Mouse (Mus musculus) gastrocnemius, adult 18-20 months (tissue): Measurements from ENCODE around the gene Nxph1. TPM values are rescaled to one million over a fixed set of nuclear protein-coding genes. Genes with fewer than 3 reads are reported as not detected.

Experiments used
- DNase-seq: peaks from one replicate; pipeline ENCODE4 v3.0.0; 2021; ENCODE audit warnings: low spot score
- total RNA-seq, 2 experiments: library from RNA; stranded (reverse); gene quantifications; 2 replicates each; pipeline ENCODE4 v1.2.3; 2021

Gene Nxph1
- total RNA-seq, 2 experiments from 2014 or later = not detected

- no peak for DNase-seq
These were observed 170.9 kb downstream of the Nxph1 start for GRCm38 (mm10) chr6:9119136-9119535.

- DNase-seq = no peak
These were observed 176.2 kb downstream of the Nxph1 start for GRCm38 (mm10) chr6:9124321-9124914.

GRCm38 (mm10) chr6:9133589-9134279 lies 185.5 kb downstream of the Nxph1 start:
- no peak for DNase-seq

GRCm38 (mm10) chr6:9147966-9148365 lies 199.7 kb downstream of the Nxph1 start:
- DNase-seq = no peak

GRCm38 (mm10) chr6:9149791-9150190 lies 201.6 kb downstream of the Nxph1 start:
- DNase-seq = no peak

GRCm38 (mm10) chr6:9159191-9159590 lies 211.0 kb downstream of the Nxph1 start:
- no peak for DNase-seq

GRCm38 (mm10) chr6:9182477-9182876 lies 234.2 kb downstream of the Nxph1 start:
- DNase-seq = no peak

- DNase-seq = no peak
These were observed 262.5 kb downstream of the Nxph1 start for GRCm38 (mm10) chr6:9210730-9211129.

- DNase-seq = no peak
These were observed 272.7 kb downstream of the Nxph1 start for GRCm38 (mm10) chr6:9220724-9221453.

GRCm38 (mm10) chr6:9234802-9235201 lies 286.6 kb downstream of the Nxph1 start:
- no peak for DNase-seq

- DNase-seq = no peak
These were observed 319.8 kb downstream of the Nxph1 start for GRCm38 (mm10) chr6:9267998-9268397.

Other genes starting within 250 kb of the Nxph1 start
- gene Ica1, start 169.9 kb upstream of the Nxph1 start, total RNA-seq = 1 to 10 TPM; 1.5 to 1.7 TPM